Mouse (Mus musculus): ENCODE data around the gene Gucy2e.

GRCm38 (mm10) chr11:69180120-69180519 lies 56.7 kb downstream of the Gucy2e start:
- TF ChIP-seq CTCF (IDR thresholded peaks at IDR 0.05; ENCODE audit: insufficient read depth, low read length) (no peak), POLR2A (IDR thresholded peaks at IDR 0.05; ENCODE audit: borderline replicate concordance, extremely low read depth, low read depth, low read length) (no peak)
